Mouse (Mus musculus) MEL (cell line): ENCODE data around the gene Usp19.

Experiments used
- CTCF ChIP-seq, 3 experiments: IDR thresholded peaks in 2 of 3; conservative IDR thresholded peaks in 1 of 3; 2 replicates each; pipeline ENCODE4 v1.5.1; 2011 to 2012; ENCODE audit warnings: low read length in 3 of 3, low read depth in 2 of 3, mild to moderate bottlenecking in 2 of 3, improper control_type of control experiment in 1 of 3, inconsistent platforms in 1 of 3, mixed read lengths in 1 of 3, moderate library complexity in 1 of 3; ENCODE audit not compliant: control insufficient read depth in 1 of 3, insufficient read depth in 1 of 3, poor library complexity in 1 of 3, severe bottlenecking in 1 of 3
- RCOR1 ChIP-seq: IDR thresholded peaks from 2 replicates; pipeline ENCODE4 v1.6.1; 2012; ENCODE audit warnings: low read depth, mild to moderate bottlenecking, inconsistent platforms, low read length, improper control_type of control experiment
- USF1 ChIP-seq: IDR thresholded peaks from 2 replicates; pipeline ENCODE4 v1.6.1; 2014; ENCODE audit warnings: low read depth, mild to moderate bottlenecking, inconsistent platforms, low read length, improper control_type of control experiment, moderate library complexity

GRCm38 (mm10) chr9:108488403-108488802, 2.0 kb upstream of the Usp19 start:
- no peak for TF ChIP-seq RCOR1
- no peak for TF ChIP-seq USF1
- TF ChIP-seq CTCF (IDR thresholded peaks at IDR 0.05 in 2 of 3, conservative IDR thresholded peaks at IDR 0.05 in 1 of 3; ENCODE audit: control insufficient read depth in 1 of 3, insufficient read depth in 1 of 3, low read depth in 2 of 3, low read length in 3 of 3, poor library complexity in 1 of 3, severe bottlenecking in 1 of 3), result no peak
